Mouse (Mus musculus) MEL (cell line): Measurements from ENCODE around the gene Osbpl10. TPM values are rescaled to one million over a fixed set of nuclear protein-coding genes. Genes with fewer than 3 reads are reported as not detected.

Experiments used
- DNase-seq: peaks from one replicate; pipeline ENCODE4 v3.0.0; 2011; ENCODE audit warnings: low read depth, low spot score
- H3K27ac ChIP-seq: 2 replicates; pipeline ENCODE4 v1.5.1; 2012; ENCODE audit warnings: low read depth, mild to moderate bottlenecking, control low read depth, low read length, moderate library complexity; ENCODE audit not compliant: control insufficient read depth
- H3K27me3 ChIP-seq, 2 experiments: fragments of 150-350 bp in 1 of 2; sonication (generic) in 1 of 2; 2 replicates each; pipeline ENCODE4 v1.6.1; 2012; ENCODE audit warnings: low read length in 2 of 2, mild to moderate bottlenecking in 2 of 2, improper control_type of control experiment in 1 of 2, moderate library complexity in 1 of 2; ENCODE audit not compliant: insufficient read depth in 2 of 2, control insufficient read depth in 1 of 2
- H3K36me3 ChIP-seq, 2 experiments: 2 replicates each; pipeline ENCODE4 v1.6.1; 2012 to 2014; ENCODE audit warnings: low read length in 2 of 2, improper control_type of control experiment in 1 of 2, inconsistent platforms in 1 of 2, mild to moderate bottlenecking in 1 of 2; ENCODE audit not compliant: insufficient read depth in 2 of 2, control insufficient read depth in 1 of 2
- H3K4me1 ChIP-seq, 2 experiments: fragments of 150-350 bp in 1 of 2; sonication (generic) in 1 of 2; 2 replicates each; pipeline ENCODE4 v1.6.1; 2012; ENCODE audit warnings: low read length in 2 of 2, improper control_type of control experiment in 1 of 2, mild to moderate bottlenecking in 1 of 2; ENCODE audit not compliant: insufficient read depth in 2 of 2, control insufficient read depth in 1 of 2
- H3K4me3 ChIP-seq, 2 experiments: fragments of 150-350 bp in 1 of 2; sonication (generic) in 1 of 2; 2 replicates each; pipeline ENCODE4 v1.5.1; 2012; ENCODE audit warnings: low read depth in 2 of 2, low read length in 2 of 2, mild to moderate bottlenecking in 2 of 2, moderate library complexity in 2 of 2, control low read depth in 1 of 2, improper control_type of control experiment in 1 of 2; ENCODE audit not compliant: control insufficient read depth in 1 of 2, insufficient read depth in 1 of 2
- H3K79me2 ChIP-seq: 2 replicates; pipeline ENCODE4 v1.6.1; 2012; ENCODE audit warnings: mild to moderate bottlenecking, low read length, moderate library complexity; ENCODE audit not compliant: control insufficient read depth, poor library complexity, insufficient read depth
- H3K9ac ChIP-seq: 2 replicates; pipeline ENCODE4 v1.6.1; 2012; ENCODE audit warnings: low read depth, mild to moderate bottlenecking, control low read depth, low read length, moderate library complexity; ENCODE audit not compliant: control insufficient read depth, poor library complexity, severe bottlenecking
- H3K9me3 ChIP-seq: fragments of 150-350 bp; sonication (generic); replicated peaks from 2 replicates; pipeline ENCODE4 v1.6.1; 2012; ENCODE audit warnings: mild to moderate bottlenecking, low read length, improper control_type of control experiment, moderate library complexity; ENCODE audit not compliant: insufficient read depth
- BHLHE40 ChIP-seq: IDR thresholded peaks from 2 replicates; pipeline ENCODE4 v1.6.1; 2012; ENCODE audit warnings: low read depth, mild to moderate bottlenecking, inconsistent platforms, low read length, improper control_type of control experiment, borderline replicate concordance
- CHD2 ChIP-seq: IDR thresholded peaks from 2 replicates; pipeline ENCODE4 v1.6.1; 2011; ENCODE audit warnings: low read length, improper control_type of control experiment
- ELF1 ChIP-seq: IDR thresholded peaks from 2 replicates; pipeline ENCODE4 v1.6.1; 2014; ENCODE audit warnings: low read depth, mild to moderate bottlenecking, inconsistent platforms, low read length, improper control_type of control experiment, moderate library complexity
- EP300 ChIP-seq, 2 experiments: IDR thresholded peaks; 2 replicates each; pipeline ENCODE4 v1.6.1; 2011; ENCODE audit warnings: improper control_type of control experiment in 2 of 2, low read length in 2 of 2, low read depth in 1 of 2, mild to moderate bottlenecking in 1 of 2
- ETS1 ChIP-seq: IDR thresholded peaks from 2 replicates; pipeline ENCODE4 v1.6.1; 2012; ENCODE audit warnings: low read depth, mild to moderate bottlenecking, inconsistent platforms, low read length, improper control_type of control experiment, moderate library complexity
- GABPA ChIP-seq: IDR thresholded peaks from 2 replicates; pipeline ENCODE4 v1.6.1; 2012; ENCODE audit warnings: low read depth, mild to moderate bottlenecking, inconsistent platforms, low read length, improper control_type of control experiment, moderate library complexity
- HCFC1 ChIP-seq: IDR thresholded peaks from 2 replicates; pipeline ENCODE4 v1.6.1; 2012; ENCODE audit warnings: low read depth, mild to moderate bottlenecking, inconsistent platforms, low read length, improper control_type of control experiment, moderate library complexity
- JUND ChIP-seq: IDR thresholded peaks from 2 replicates; pipeline ENCODE4 v1.6.1; 2011; ENCODE audit warnings: low read depth, mild to moderate bottlenecking, improper control_type of control experiment, low read length
- MXI1 ChIP-seq: IDR thresholded peaks from 2 replicates; pipeline ENCODE4 v1.6.1; 2011; ENCODE audit warnings: mild to moderate bottlenecking, low read depth, low read length, improper control_type of control experiment
- MYB ChIP-seq: IDR thresholded peaks from 2 replicates; pipeline ENCODE4 v1.6.1; 2011; ENCODE audit warnings: mild to moderate bottlenecking, low read depth, low read length, improper control_type of control experiment
- POLR2AphosphoS2 ChIP-seq: IDR thresholded peaks from 2 replicates; pipeline ENCODE4 v1.6.1; 2011; ENCODE audit warnings: low read length, improper control_type of control experiment
- RCOR1 ChIP-seq: IDR thresholded peaks from 2 replicates; pipeline ENCODE4 v1.6.1; 2012; ENCODE audit warnings: low read depth, mild to moderate bottlenecking, inconsistent platforms, low read length, improper control_type of control experiment
- UBTF ChIP-seq: IDR thresholded peaks from 2 replicates; pipeline ENCODE4 v1.6.1; 2012; ENCODE audit warnings: low read depth, mild to moderate bottlenecking, inconsistent platforms, low read length, improper control_type of control experiment, moderate library complexity, borderline replicate concordance; ENCODE audit not compliant: insufficient read depth
- USF1 ChIP-seq: IDR thresholded peaks from 2 replicates; pipeline ENCODE4 v1.6.1; 2014; ENCODE audit warnings: low read depth, mild to moderate bottlenecking, inconsistent platforms, low read length, improper control_type of control experiment, moderate library complexity
- USF2 ChIP-seq, 2 experiments: IDR thresholded peaks; 2 replicates each; pipeline ENCODE4 v1.6.1; 2011 to 2012; ENCODE audit warnings: improper control_type of control experiment in 2 of 2, low read length in 2 of 2, borderline replicate concordance in 1 of 2, inconsistent platforms in 1 of 2, low read depth in 1 of 2, mild to moderate bottlenecking in 1 of 2; ENCODE audit not compliant: insufficient read depth in 1 of 2
- ZC3H11A ChIP-seq: IDR thresholded peaks from 2 replicates; pipeline ENCODE4 v1.6.1; 2012; ENCODE audit warnings: low read depth, mild to moderate bottlenecking, inconsistent platforms, low read length, improper control_type of control experiment
- ZMIZ1 ChIP-seq: IDR thresholded peaks from 2 replicates; pipeline ENCODE4 v1.6.1; 2012; ENCODE audit warnings: low read depth, mild to moderate bottlenecking, inconsistent platforms, low read length, improper control_type of control experiment, moderate library complexity
- ZNF384 ChIP-seq: IDR thresholded peaks from 2 replicates; pipeline ENCODE4 v1.6.1; 2012; ENCODE audit warnings: low read depth, mild to moderate bottlenecking, inconsistent platforms, low read length, improper control_type of control experiment
- polyA plus RNA-seq, 2 experiments: library from polyadenylated mRNA; stranded (reverse) in 1 of 2; unstranded in 1 of 2; fragments of >175 nt in 1 of 2; fragments of >200 nt in 1 of 2; gene quantifications; 2 replicates each; pipeline versions ENCODE4 v1.2.1 to v1.2.4; 2012; ENCODE audit warnings: low replicate concordance in 2 of 2, low read depth in 1 of 2; ENCODE audit not compliant: insufficient read length in 2 of 2, insufficient read depth in 1 of 2, missing spikeins in 1 of 2
- total RNA-seq: library from RNA; depleted of rRNA; stranded (reverse); fragments of 300-350 nt; gene quantifications from 2 replicates; pipeline ENCODE4 v1.2.3, GENCODE M21; 2012

Gene Osbpl10
- total and polyA plus RNA-seq, 3 experiments: not detected

GRCm38 (mm10) chr9:115034271-115034670 is 55.9 kb downstream of the Osbpl10 start:
- Histone ChIP-seq H3K4me1 (no peaks in the 10 kb centered on the region), H3K9ac (no peak overlapping the region), H3K27me3 (no peaks in the 10 kb centered on the region), H3K27ac (no peak overlapping the region), H3K36me3 (no peaks in the 10 kb centered on the region), H3K4me3 (no peak overlapping the region), H3K79me2 (no peaks in the 10 kb centered on the region), H3K9me3 (no peaks in the 10 kb centered on the region)
- no peak for TF ChIP-seq ELF1
- TF ChIP-seq ETS1: no peak
- no peak for TF ChIP-seq CHD2
- no peak for TF ChIP-seq MXI1
- no peak for TF ChIP-seq USF1
- TF ChIP-seq JUND: no peak
- no peak for TF ChIP-seq RCOR1
- TF ChIP-seq MYB: no peak
- TF ChIP-seq ZMIZ1: no peak
- TF ChIP-seq HCFC1: no peak
- TF ChIP-seq ZNF384: no peak
- TF ChIP-seq EP300 (IDR thresholded peaks at IDR 0.05; ENCODE audit: low read depth in 1 of 2, low read length in 2 of 2): no peak
- TF ChIP-seq POLR2AphosphoS2: no peak
- no peak for TF ChIP-seq GABPA
- DNase-seq: no peak

GRCm38 (mm10) chr9:115034788-115035187 is 56.4 kb downstream of the Osbpl10 start:
- no peaks in the 10 kb centered on the region for H3K9me3 ChIP-seq

DNA sequence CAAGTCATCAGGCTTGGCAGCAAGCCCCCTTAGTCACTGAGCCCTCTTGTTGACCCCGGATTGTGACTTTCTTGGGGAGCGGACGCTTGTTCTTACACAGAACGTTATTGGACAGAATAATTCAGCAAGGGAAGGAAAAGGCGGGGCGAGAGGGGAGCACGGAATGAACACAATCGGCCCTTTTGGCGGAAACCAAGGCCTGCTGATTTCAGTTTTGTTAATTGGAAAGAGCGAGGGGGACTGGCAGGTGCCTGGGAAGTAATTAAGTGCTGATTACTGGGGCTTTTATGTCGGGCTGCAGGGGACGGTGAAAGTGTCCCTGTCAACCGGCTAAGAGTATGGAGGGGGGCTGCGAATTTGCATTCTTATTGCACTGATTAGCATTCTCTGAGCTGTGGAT is 59.8 kb downstream of the Osbpl10 start:
- no peaks in the 10 kb centered on the region for H3K79me2 ChIP-seq
- no peak overlapping the region for H3K9ac ChIP-seq
- DNase-seq: no peak
- no peak overlapping the region for H3K4me3 ChIP-seq
- TF ChIP-seq UBTF: no peak
- no peak for TF ChIP-seq BHLHE40
- no peak for TF ChIP-seq USF2 (IDR thresholded peaks at IDR 0.05; ENCODE audit: borderline replicate concordance in 1 of 2, insufficient read depth in 1 of 2, low read depth in 1 of 2, low read length in 2 of 2)
- H3K27me3 ChIP-seq: no peaks in the 10 kb centered on the region
- no peaks in the 10 kb centered on the region for H3K36me3 ChIP-seq
- no peaks in the 10 kb centered on the region for H3K4me1 ChIP-seq
- no peak overlapping the region for H3K27ac ChIP-seq
- no peaks in the 10 kb centered on the region for H3K9me3 ChIP-seq

More at GRCm38 (mm10) chr9:115034788-115035187, 56.4 kb downstream of the Osbpl10 start:
- H3K79me2 ChIP-seq: no peaks in the 10 kb centered on the region
- TF ChIP-seq ZC3H11A (no peak), POLR2AphosphoS2 (no peak)
- H3K4me1 ChIP-seq: no peaks in the 10 kb centered on the region
- H3K4me3 ChIP-seq: no peak overlapping the region
- no peaks in the 10 kb centered on the region for H3K36me3 ChIP-seq
- no peak for DNase-seq
- H3K9ac ChIP-seq: no peak overlapping the region
- H3K27me3 ChIP-seq: no peaks in the 10 kb centered on the region
- no peak overlapping the region for H3K27ac ChIP-seq
